Mouse (Mus musculus): Measurements from ENCODE around the gene Trpm3. TPM values are rescaled to one million over a fixed set of nuclear protein-coding genes. Genes with fewer than 3 reads are reported as not detected.

The Trpm3 gene
- polyA plus RNA-seq, 1 experiment from 2014 or later = 1.7 TPM

DNA sequence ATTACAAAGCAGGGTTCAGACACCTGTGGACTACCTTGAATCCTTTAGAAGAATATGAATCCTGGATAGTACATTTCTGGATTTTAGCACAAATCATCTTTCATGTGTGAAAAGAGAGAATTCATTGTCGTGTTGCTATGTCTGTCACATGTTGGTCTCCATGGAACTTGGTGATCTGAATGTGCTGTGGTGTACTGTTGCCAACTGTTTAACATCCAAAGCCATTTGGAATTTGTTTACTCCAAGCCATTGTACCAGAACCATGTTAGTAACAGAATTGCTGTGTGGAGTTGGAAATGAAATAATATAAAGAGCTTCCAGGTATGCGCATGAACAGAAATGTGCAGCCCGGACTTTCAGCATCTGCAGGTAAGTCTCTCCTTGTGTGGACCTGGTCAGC, 41.3 kb downstream of the Trpm3 start:
- Histone ChIP-seq H3K27me3 (no peaks in the 10 kb centered on the region), H3K36me3 (no peaks in the 10 kb centered on the region), H3K4me1 (no peaks in the 10 kb centered on the region), H3K9ac (no peak overlapping the region), H3K4me2 (no peak overlapping the region), H3K9me3 (no peaks in the 10 kb centered on the region), H3K4me3 (no peak overlapping the region), H3K27ac (no peak overlapping the region)
- 85% methylated on average over 3 of the region's 3 CpGs for whole genome bisulfite sequencing
- ATAC-seq (ENCODE audit: insufficient number of reproducible peaks, insufficient read depth, low FRiP score, low TSS enrichment, low read depth) = no peak

- 0 out of 2 replicates have a peak, but pooled peaks cover 2% of the 10 kb centered on the region for H3K9me3 ChIP-seq
- ATAC-seq (ENCODE audit: insufficient number of reproducible peaks, insufficient read depth, low FRiP score, low TSS enrichment, low read depth) = no peak
- 71% methylated on average over 1 of the region's 1 CpGs for WGBS
- H3K4me1 ChIP-seq = no peaks in the 10 kb centered on the region
- no peak overlapping the region for H3K27ac ChIP-seq
- no peak overlapping the region for H3K4me2 ChIP-seq
- H3K9ac ChIP-seq = no peak overlapping the region
- H3K27me3 ChIP-seq = no peaks in the 10 kb centered on the region
- no peaks in the 10 kb centered on the region for H3K36me3 ChIP-seq
- H3K4me3 ChIP-seq = no peak overlapping the region
These were observed 50.9 kb downstream of the Trpm3 start for GRCm38 (mm10) chr19:22189716-22190115.

GRCm38 (mm10) chr19:22222520-22222919, 83.7 kb downstream of the Trpm3 start:
- H3K4me1 ChIP-seq = no peaks in the 10 kb centered on the region
- H3K9ac ChIP-seq = no peak overlapping the region
- WGBS = 55% methylated on average over 2 of the region's 2 CpGs
- ATAC-seq (ENCODE audit: insufficient number of reproducible peaks, insufficient read depth, low FRiP score, low TSS enrichment, low read depth) = no peak
- no peaks in the 10 kb centered on the region for H3K9me3 ChIP-seq
- no peak overlapping the region for H3K27ac ChIP-seq
- no peak overlapping the region for H3K4me2 ChIP-seq
- no peaks in the 10 kb centered on the region for H3K27me3 ChIP-seq
- no peak overlapping the region for H3K4me3 ChIP-seq
- H3K36me3 ChIP-seq = no peaks in the 10 kb centered on the region

DNA sequence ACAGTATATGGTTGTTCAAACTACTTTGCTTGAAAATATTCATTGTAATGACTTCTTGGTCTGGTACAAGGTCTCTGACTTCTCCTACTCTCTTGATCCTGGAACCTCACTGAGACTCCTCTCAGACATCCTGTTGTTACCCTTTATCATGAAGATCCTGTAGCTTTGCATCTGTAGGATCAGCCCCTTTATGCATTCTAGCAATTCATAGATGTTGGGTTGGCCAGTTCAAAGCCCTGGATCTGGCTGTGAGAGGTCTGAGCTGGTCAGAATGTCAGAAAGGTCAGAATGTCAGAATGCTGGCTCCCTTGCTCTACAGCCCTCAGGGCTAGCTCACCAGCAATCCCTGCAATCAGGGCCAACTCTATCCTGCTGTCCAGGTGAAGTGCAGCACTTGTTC, 95.3 kb downstream of the Trpm3 start:
- Histone ChIP-seq H3K4me1 (no peaks in the 10 kb centered on the region), H3K4me2 (no peak overlapping the region), H3K4me3 (no peak overlapping the region), H3K36me3 (no peaks in the 10 kb centered on the region), H3K27ac (no peak overlapping the region), H3K9ac (no peak overlapping the region), H3K9me3 (no peaks in the 10 kb centered on the region), H3K27me3 (no peaks in the 10 kb centered on the region)
- no peak for ATAC-seq (ENCODE audit: insufficient number of reproducible peaks, insufficient read depth, low FRiP score, low TSS enrichment, low read depth)

DNA sequence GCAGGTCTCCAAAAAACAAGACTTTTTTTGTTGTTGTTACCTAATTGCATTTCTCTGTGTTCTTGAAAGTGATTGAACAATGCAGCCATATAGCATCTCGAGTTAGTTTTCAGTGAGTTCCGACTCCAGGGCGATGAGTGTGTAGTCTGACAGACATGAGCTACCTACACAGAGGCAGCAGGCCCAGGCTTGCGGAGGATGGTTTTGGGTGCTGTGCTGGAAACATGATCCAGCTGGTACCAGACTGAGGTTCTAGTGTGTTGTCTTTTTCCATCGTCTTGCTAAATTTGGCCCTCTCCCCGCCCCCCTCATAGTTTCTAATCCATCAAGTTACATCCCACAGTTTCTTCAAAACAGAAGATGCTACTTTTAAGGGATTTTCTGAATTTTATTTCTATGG, 110.2 kb downstream of the Trpm3 start:
- Histone ChIP-seq H3K4me1 (no peaks in the 10 kb centered on the region), H3K27ac (no peak overlapping the region), H3K4me2 (no peak overlapping the region), H3K36me3 (no peaks in the 10 kb centered on the region), H3K9me3 (no peaks in the 10 kb centered on the region), H3K4me3 (no peak overlapping the region), H3K9ac (no peak overlapping the region), H3K27me3 (no peaks in the 10 kb centered on the region)
- ATAC-seq (ENCODE audit: insufficient number of reproducible peaks, insufficient read depth, low FRiP score, low TSS enrichment, low read depth) = no peak
- 69% methylated on average over 6 of the region's 6 CpGs for WGBS

DNA sequence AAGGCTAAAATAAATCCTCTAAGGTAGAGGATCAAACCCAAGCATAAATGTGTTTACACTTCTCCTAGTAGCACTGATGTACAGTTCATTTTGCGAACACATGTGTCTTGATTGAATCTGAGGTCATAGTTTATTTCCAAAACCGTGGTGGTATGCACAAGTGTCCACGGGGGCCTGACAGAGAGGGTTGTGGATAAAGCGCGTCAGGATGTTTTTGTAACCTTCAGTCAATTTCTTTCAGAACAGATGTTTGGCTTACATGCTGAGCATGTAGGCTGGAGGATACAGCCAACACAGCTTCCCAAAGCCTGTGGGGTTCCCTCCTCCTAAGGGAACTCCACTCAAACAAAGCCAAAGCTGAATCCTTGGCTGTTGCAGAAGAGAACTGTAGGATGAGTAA, 134.1 kb downstream of the Trpm3 start:
- no peak overlapping the region for H3K4me3 ChIP-seq
- H3K27me3 ChIP-seq = no peaks in the 10 kb centered on the region
- H3K36me3 ChIP-seq = no peaks in the 10 kb centered on the region
- no peak overlapping the region for H3K9ac ChIP-seq
- ATAC-seq (ENCODE audit: insufficient number of reproducible peaks, insufficient read depth, low FRiP score, low TSS enrichment, low read depth) = no peak
- H3K9me3 ChIP-seq = no peaks in the 10 kb centered on the region
- no peak overlapping the region for H3K27ac ChIP-seq
- 41% methylated on average over 5 of the region's 5 CpGs for WGBS
- H3K4me1 ChIP-seq = no peaks in the 10 kb centered on the region
- no peak overlapping the region for H3K4me2 ChIP-seq

DNA sequence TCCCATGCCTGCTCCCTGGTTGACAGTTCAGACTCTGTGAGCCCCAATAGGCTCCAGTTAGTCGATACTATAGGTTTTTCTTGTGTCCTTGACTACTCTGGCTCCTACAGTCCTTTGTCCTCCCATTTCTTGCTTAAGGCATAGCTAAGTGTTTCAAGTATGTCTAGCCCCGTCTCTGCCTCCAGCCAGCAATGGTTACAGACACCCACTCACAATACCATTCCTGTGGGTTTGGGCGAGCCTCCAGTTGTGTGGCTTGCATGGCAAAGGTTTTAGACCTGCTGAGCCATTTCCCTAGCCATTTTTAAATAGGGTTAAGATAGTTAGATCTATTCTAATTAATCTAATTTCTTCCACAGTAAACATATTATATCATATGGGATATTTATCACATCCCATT, 145.8 kb downstream of the Trpm3 start:
- no peak for ATAC-seq (ENCODE audit: insufficient number of reproducible peaks, insufficient read depth, low FRiP score, low TSS enrichment, low read depth)
- no peak overlapping the region for H3K27ac ChIP-seq
- no peaks in the 10 kb centered on the region for H3K36me3 ChIP-seq
- no peak overlapping the region for H3K9ac ChIP-seq
- H3K9me3 ChIP-seq = no peaks in the 10 kb centered on the region
- H3K4me2 ChIP-seq = no peak overlapping the region
- H3K27me3 ChIP-seq = no peaks in the 10 kb centered on the region
- H3K4me3 ChIP-seq = no peak overlapping the region
- 76% methylated on average over 3 of the region's 3 CpGs for WGBS
- no peaks in the 10 kb centered on the region for H3K4me1 ChIP-seq

GRCm38 (mm10) chr19:22292671-22293070, 153.8 kb downstream of the Trpm3 start:
- 88% methylated on average over 6 of the region's 6 CpGs for WGBS
- Histone ChIP-seq H3K4me2 (no peak overlapping the region), H3K4me3 (no peak overlapping the region), H3K4me1 (no peaks in the 10 kb centered on the region), H3K9me3 (0 out of 2 replicates have a peak, but pooled peaks cover 4% of the 10 kb centered on the region), H3K27ac (no peak overlapping the region), H3K36me3 (no peaks in the 10 kb centered on the region), H3K27me3 (no peaks in the 10 kb centered on the region), H3K9ac (no peak overlapping the region)
- no peak for ATAC-seq (ENCODE audit: insufficient number of reproducible peaks, insufficient read depth, low FRiP score, low TSS enrichment, low read depth)

- no peaks in the 10 kb centered on the region for H3K36me3 ChIP-seq
- H3K4me1 ChIP-seq = peaks cover 9% of the 10 kb centered on the region; the same call in 1 of the 2 replicates
- no peak overlapping the region for H3K4me2 ChIP-seq
- no peak overlapping the region for H3K27ac ChIP-seq
- 39% methylated on average over 2 of the region's 2 CpGs for WGBS
- no peak overlapping the region for H3K9ac ChIP-seq
- no peak overlapping the region for H3K4me3 ChIP-seq
- 0 out of 2 replicates have a peak, but pooled peaks cover 4% of the 10 kb centered on the region for H3K27me3 ChIP-seq
- ATAC-seq (ENCODE audit: insufficient number of reproducible peaks, insufficient read depth, low FRiP score, low TSS enrichment, low read depth) = no peak
- no peaks in the 10 kb centered on the region for H3K9me3 ChIP-seq
These were observed 162.1 kb downstream of the Trpm3 start for GRCm38 (mm10) chr19:22300906-22301305.

DNA sequence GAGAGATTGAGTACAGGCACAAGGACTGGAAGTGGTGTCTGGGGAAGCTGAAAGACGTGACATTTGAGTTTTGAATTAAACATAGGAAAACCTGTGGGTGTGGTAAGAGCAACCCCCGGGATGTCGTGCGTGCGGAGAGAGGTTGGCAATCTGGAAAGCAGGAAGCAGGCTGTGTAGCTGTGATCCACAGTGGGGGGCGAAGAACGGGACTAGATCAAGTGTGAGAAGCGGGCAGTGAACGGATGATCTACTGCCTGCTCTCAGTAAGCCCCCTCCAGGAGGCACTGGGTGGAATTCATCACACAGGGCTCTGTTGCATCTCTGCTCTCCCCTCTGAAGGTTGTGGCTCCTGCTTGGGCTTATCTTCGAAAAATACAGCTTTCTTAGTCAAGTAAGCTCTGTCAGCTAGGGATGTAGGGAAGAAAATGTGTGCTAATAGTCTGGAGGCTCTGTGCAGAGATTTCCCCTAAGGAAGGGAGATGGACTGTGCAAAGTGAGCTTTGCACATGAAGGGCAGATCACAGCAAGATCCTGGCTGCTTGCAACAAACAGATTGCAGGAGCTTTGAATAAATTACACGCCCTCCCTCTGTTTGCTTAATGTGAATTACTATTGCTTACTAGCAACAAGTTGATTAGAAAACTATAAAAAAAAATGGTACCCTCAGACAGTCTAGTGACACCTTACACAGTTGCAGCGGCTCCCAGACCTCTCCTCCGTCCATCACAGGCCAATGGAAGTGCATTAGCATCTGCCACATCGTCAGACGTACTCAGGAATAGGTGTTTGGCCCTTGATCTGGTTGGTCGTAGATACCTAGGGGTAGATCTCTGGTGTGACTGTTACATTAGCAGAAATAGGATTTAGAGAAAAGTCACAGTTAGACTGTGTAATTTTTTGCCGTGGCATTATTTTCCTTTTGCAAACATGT, 164.4 kb downstream of the Trpm3 start:
- no peak for ATAC-seq (ENCODE audit: insufficient number of reproducible peaks, insufficient read depth, low FRiP score, low TSS enrichment, low read depth)
- Histone ChIP-seq H3K9ac (no peak overlapping the region), H3K4me2 (peak overlapping the region; percentile 56; the same call in 1 of the 2 replicates)

DNA sequence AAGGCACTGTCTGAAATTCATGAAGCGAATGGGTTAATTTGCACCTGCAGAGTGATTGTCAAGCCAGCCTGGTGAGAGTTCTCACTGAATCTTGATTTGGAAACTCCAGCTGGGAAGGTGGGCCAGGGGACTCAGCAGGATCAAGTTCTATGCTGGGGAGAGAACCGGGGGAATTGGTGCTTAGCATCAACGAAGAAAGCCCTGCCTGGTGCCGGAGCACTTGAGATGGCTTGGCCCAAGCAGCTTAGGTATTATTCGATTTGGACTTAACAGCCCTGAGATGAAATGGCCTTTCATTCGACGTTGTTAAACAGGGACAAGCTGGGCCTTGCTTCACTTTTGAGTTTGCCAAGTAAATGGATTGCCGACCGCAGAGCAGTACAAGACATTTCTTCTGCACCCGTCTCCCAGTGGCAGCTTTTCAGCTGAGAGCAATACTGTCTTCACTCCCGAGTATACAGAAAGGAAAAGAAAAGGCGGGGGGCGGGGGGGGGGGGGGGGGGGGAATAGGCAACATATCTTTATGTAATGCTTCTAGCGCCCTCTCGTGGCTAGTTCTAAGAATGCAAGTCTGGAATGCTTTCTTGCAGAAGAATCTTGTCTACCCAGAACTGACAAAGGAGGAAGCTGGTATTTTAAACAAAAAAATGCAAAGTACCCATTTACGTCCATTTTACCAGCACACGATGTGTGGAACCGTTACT, 165.3 kb downstream of the Trpm3 start:
- Histone ChIP-seq H3K4me3 (peak overlapping the region; percentile 30), H3K27ac (no peak overlapping the region), H3K9ac (peak overlapping the region; percentile 60), H3K4me1 (peaks cover 9% of the 10 kb centered on the region; the same call in 1 of the 2 replicates), H3K9me3 (no peaks in the 10 kb centered on the region), H3K27me3 (0 out of 2 replicates have a peak, but pooled peaks cover 4% of the 10 kb centered on the region), H3K36me3 (no peaks in the 10 kb centered on the region), H3K4me2 (peak overlapping the region; percentile 56)
- 4% methylated on average over 16 of the region's 18 CpGs for WGBS
- peak; percentile 67; the same call in 1 of the 2 replicates for ATAC-seq (ENCODE audit: insufficient number of reproducible peaks, insufficient read depth, low FRiP score, low TSS enrichment, low read depth)

More for the DNA sequence above, 164.4 kb downstream of the Trpm3 start:
- Histone ChIP-seq H3K4me1 (peaks cover 9% of the 10 kb centered on the region; the same call in 1 of the 2 replicates), H3K27ac (no peak overlapping the region), H3K4me3 (no peak overlapping the region), H3K36me3 (no peaks in the 10 kb centered on the region), H3K27me3 (0 out of 2 replicates have a peak, but pooled peaks cover 4% of the 10 kb centered on the region), H3K9me3 (no peaks in the 10 kb centered on the region)
- 29% methylated on average over 17 of the region's 17 CpGs for WGBS

Measured in embryonic facial prominence, embryonic 13.5 days (tissue).